Mouse (Mus musculus) regulatory T cell (primary cell): ENCODE results near the gene Thsd4.

ENCODE experiments used
- in situ Hi-C: fragments of 300-600 bp; cut with MboI, MseI; formaldehyde crosslinking; loops from one replicate; pipeline ENCODE4 v1.15.1; 2025; ENCODE audit warnings: high pct_unique_total_duplicates

Thsd4 gene

DNA sequence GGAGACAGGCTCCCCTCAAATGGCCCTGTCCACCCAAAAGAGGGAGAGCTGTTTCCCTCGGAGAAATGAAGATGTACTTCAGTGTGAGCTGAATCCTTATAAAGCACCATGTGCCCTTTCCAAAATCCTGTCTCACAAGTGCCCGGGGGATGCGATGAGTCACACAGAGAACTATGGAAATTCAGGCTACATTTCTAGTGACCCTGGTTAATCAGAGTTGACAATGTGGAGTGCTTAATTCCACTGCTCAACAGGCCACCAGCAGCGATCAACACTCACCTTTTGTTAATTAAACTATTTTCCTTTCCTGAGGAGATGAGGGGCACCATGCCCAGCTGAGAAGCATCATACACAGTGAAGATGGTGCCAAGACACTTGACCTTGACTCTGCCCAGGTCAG, 138.9 kb downstream of the Thsd4 start:
- in situ Hi-C loops = loop anchor here (10.0 kb wide), 1 partner anchor 202 kb away; no protein-coding TSS in a partner anchor

DNA sequence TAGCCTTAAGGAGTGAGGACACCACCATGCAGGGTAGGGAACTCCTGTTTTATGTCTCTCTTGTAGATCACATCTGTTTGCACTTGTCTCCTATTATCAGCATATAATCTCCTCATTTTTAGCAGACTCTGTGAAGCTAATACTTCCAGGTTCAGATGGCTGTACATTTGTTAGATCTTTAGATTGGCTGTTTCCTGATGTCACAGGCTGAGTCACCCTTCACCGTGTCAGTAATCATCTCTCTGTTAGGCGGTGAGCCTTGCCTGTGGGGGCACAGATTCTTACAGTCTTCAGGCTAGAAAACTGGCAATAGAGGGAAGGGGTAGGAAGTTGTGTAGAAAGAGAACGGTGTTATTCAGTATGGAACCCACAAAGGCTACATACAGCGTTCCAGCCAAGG, 139.3 kb downstream of the Thsd4 start:
- in situ Hi-C loops = loop anchor here (10.0 kb wide), 1 partner anchor 202 kb away; no protein-coding TSS in a partner anchor

DNA sequence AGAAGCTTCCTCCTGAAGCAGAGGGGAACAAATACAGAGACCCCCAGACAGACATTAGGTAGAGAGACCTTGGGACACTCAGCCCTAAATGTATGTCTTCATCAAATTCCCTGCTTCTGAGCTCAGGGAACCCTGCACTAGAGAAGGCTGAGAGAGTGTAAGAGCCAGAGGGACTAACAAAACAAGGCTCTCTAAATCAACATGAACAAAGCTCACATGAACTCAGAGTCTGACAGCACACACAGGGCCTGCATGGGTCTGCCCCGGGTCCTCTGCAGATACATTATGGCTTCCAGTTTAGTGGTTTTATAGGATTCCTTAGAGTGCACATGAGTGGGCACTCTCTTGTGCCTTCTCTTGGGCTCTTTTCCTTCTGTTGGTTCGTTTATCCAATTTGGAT, 140.8 kb downstream of the Thsd4 start:
- in situ Hi-C loops = loop anchor here (10.0 kb wide), 1 partner anchor 204 kb away; no protein-coding TSS in a partner anchor

DNA sequence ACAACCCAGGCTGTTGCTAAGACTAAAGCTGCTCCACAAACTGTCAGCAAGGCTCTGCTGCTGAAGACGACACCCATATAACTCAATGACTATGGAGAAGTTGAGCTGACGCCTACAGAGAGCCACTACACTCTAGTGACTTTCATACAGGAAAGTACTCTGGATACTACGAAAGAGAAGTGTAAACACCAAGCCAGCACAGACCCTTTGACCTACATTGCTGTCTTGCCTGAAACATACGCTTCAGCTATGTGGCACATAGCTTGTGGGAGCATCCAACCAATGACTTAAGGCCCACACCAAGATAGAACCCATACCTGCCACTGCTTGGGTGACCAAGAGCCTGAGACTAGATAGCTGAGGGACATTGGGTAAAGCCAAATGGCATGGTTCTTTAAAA, 141.3 kb downstream of the Thsd4 start:
- in situ Hi-C loops = loop anchor here (10.0 kb wide), 1 partner anchor 204 kb away; no protein-coding TSS in a partner anchor

DNA sequence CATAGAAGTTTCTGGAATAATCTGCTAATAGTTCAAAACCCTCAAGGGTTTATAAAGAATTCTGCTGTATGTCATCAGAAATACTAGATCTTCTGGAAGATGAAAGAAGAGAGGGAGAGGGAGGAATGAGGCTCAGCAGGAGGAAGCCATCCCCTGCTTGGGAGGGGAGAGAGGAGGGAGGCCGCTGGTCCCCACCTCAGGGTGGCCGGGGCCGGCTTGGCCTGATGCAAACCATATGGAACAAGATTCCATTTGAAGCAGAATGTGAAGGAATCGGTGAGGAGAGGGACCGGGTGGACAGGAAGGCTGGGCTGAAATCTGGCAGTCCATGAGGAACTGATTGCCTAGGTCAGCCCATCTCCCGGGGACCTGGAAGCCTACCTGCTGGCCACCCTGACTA, 143.6 kb downstream of the Thsd4 start:
- in situ Hi-C loops = no loop called here

DNA sequence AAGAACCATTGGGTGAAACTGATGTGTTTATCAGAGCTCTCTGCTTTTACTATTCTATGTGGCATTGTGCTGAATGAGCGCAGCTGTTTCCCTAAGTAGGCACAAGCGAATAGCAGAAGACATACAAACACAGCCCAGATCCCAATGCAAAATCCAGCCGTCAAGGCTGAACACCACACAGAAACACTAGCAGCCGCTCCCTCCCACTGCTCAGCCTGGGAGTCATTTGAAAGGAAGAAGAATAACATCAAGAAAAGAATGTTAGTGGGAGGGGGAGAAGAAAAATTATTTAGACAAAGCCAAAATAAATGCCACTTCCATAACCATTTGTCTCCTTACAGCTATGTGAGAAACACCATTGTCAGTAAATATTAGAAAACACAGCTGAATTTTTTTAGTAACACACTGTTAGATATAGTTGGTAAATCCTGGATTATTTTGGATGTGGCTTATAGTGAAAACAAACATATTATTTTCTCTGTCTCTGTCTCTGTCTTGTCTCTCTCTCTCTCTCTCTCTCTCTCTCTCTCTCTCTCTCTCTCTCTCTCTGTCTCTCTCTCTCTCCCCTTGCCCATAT, 148.6 kb downstream of the Thsd4 start:
- in situ Hi-C loops = no loop called here

DNA sequence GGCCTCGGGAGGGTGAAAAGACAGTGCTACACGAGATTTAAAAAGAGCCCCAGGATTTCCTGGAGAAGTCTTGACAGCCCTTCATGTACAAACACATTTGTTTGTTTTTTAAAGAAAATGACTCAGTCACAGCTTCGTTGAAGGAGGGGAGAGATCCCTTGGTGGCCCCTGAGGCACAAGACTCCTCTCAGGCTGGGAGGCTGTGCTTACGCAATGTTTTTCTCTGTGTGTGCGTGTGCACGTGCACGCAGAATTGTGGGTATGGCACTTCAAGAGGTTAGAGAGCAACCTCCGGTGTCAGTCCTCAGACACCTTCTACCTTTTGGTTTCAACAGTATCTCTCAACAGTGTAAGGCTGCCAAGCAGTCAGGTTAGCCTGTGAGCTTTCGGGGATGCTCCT, 153.3 kb downstream of the Thsd4 start:
- in situ Hi-C loops = no loop called here

DNA sequence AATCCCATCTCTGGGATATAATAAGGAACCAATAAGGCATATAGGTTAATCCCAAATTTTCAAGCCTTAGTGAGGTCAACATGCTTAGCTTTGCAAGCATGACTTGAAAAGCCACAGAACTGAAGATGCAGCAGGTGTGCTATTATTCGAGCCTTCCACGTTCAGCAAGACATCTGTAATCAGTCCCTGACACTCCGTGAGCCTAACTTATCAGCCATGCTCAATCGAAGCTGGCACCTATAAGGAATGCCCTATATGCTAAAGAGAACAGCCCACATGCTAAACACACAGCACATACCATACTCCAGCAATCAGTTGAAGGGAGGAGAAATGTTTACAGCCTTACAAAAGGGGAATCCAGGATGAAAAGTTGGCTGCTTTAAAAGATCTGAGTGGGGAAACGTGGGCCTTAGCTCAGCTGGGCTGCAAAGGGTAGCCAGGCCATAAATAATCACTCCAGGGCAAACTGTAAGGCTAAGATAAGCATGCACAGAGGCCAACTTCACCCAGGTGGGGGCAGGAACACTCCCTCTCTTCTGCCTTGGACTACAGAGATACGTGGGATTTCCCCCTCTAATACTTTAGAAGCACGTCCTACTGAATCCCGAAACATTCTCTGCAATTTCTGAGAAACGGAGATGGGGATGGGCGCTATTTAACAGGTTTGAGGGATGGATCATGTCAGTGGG, 154.1 kb downstream of the Thsd4 start:
- in situ Hi-C loops = no loop called here

DNA sequence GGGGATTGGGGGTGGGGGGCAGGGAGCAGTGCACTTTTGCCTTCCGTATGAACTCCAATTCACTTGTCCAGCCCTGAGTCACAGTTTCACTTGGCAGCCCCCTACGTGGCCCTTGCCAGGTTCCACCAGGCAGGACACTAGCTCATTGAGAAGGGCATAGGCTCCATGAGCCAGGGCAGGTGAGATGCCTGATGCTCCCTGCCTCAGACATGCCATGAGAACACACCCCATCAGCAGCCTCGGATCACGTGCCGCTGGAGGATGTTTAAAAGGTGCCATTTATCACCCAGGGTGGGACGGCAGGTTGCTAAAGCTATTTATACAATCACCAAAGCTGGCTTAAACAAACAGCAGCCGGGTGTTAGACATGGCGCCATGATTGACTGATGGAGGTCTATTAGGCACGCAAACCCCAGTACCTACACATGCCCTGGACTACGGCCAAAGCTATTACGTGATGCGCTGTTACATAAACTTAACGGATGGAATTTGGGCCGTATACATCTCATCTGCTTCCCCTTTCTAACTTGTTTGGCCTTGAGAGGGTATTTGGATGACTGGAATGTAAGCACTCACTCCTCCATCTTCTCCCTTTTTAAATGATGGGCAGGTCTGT, 157.6 kb downstream of the Thsd4 start:
- in situ Hi-C loops = no loop called here

DNA sequence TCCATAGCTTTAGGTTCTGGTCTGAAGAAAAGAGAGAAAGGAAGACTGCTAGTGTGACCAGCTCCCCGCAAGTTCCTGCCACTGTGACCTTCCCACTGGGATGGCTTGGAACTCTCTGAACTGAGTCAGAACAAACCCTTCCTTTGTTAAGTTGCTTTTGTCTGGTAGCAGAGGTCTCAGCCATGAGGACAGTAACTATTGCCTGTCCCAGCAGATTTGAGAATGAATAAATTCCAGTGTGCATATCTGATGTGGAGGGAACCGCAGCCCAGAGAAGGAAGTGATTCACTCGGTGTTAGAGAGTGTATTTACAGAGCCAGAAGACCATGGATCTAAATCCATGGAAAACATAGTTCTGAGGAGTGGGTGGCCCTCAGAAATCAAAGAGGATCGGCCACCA, 169.5 kb downstream of the Thsd4 start:
- in situ Hi-C loops = no loop called here

DNA sequence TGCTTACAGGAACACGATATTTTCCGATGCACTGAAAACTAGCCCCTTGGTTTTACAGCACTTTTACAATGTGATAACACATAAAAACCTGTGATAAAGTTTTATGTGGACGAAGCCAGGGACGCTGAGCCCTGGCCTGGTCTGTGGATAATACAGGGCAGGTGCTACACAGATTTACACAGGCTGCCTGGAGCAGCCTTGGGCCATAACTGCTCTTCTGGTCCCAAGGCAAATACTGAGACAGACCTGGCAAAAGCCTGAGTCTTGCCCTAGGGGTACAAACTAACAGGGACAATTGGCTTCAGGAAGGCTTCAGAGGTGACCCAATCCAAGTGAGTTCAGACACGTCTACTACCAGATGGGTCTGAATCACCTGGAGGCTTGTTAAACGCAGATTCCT, 170.7 kb downstream of the Thsd4 start:
- in situ Hi-C loops = no loop called here

DNA sequence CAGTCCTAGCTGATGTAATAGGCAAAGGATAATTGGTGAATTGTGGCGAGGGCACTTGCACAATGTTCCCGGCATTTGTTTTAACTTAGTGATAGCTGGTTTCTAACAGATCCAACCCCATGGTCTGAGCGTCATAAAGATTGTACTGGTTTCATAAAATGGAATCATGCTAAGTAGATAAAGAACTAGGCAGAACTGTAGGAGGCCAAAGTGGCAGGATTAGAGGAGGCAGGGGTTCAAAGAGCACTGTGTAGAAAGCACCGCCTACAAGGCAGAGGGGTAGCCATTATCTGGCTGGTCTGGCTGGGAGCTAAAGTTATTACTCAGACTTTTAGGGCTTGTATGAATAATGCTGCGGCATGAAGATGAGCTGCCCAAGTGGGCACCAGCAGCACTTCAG, 185.7 kb downstream of the Thsd4 start:
- in situ Hi-C loops = no loop called here

DNA sequence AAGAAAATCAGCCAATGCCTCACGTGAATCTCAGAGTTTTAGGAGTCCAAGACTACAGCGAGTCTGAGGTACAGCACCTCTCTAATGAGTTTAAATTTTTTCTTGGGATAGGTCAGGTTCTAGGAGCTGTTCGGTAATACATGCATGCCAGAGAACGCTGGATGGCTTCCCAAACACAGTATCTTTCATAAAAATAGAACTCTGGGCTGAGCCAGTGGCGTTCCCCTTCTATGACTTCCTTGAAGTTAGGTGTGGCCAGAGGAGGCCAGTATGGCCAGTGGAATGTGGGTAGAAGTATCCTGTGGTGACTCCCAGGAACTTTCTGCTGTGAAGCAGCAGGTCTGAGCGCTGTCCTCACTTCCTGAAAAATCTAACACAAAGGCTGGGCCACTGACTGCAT, 186.4 kb downstream of the Thsd4 start:
- in situ Hi-C loops = no loop called here

DNA sequence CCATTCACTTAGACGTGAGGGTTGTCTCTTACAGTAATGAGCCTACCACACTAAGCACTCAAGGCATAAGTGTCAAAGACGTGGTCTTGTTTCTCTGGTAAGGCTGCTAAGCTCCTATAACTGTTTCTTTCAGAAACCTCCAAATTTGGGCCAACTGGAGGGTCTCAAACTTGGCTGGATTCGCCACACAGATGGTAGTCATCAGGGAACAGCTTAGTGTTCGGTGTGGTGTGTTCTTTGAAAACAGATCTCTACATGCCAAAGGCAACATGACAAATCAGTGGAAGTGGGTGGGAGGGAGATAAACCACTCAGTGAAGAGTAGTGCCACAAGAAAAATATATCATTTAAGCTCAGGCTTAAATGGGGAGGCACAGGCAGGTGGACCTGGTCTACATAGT, 191.9 kb downstream of the Thsd4 start:
- in situ Hi-C loops = no loop called here

DNA sequence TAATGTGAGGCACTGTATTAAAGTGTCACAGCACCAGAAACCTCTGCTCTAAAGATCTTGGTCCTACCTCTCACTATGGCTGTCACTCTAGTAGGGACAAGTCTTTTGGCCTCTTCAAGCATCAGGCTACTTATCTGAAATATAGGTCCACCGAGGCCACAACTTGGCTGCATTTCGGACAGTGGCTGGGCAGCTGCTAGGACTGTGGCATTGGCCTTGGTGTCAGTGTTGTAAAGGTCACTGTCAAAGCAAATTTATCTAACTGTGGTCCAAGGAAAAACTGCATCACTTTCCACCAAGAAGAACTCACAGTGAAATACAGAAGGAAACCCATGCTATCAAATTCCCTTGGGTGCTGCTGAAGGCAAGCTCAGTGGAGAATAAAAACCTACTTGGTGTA, 197.1 kb downstream of the Thsd4 start:
- in situ Hi-C loops = no loop called here

DNA sequence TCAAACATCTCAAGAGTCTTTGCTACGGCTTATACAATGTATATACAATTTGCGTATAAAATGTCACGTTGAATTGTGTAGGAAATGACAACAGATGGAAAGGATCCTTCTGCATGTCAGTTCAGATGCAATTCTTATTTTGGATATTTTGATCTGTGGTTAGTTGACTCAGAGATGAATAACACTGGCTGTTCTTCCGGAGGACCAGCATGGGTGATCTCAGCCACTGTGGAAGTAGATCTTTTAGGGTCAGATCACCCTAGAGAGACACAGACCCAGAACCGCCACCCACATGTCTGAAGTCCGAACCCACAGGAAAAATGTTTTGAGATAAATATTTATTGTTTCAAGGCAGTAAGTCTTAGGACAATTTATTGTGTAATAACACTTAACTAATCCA, 198.4 kb downstream of the Thsd4 start:
- in situ Hi-C loops = no loop called here

DNA sequence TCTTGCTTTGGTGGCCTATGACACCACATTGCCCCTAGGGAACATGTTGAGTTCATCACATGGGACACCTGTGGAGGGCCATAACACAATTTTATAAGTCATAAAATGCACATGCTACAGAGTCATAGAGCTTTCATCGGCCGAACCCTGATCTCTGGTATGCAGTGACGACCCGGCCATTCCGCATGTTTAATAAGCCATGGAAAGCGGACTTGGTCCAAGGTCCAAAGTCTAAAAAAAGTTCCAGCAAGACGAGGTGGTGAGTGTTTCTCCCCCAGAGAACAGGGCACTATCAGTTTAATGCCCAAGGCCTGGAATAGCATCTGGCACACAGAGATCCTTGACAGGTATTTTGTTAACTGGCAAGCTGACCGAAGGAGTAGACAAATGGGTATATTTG, 204.6 kb downstream of the Thsd4 start:
- in situ Hi-C loops = no loop called here

DNA sequence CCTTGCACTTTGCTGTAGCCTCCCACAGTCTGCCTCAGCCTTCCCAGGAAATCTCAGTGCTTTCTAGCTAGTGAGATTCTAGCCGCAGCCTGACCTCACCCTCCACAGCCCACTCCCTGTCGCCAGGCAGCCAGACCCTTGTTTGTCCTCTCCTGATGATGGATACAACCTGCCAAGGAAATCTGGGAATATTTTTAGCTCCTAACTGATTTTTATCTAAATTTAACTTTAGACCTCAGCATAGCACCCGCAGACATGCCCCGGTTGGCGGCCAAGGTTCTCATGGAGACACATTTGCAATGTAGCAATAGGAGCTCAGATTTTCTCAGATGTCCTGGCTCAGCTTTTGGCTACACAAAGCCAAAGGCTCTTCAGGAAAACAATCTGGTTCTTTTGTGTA, 205.3 kb downstream of the Thsd4 start:
- in situ Hi-C loops = no loop called here

DNA sequence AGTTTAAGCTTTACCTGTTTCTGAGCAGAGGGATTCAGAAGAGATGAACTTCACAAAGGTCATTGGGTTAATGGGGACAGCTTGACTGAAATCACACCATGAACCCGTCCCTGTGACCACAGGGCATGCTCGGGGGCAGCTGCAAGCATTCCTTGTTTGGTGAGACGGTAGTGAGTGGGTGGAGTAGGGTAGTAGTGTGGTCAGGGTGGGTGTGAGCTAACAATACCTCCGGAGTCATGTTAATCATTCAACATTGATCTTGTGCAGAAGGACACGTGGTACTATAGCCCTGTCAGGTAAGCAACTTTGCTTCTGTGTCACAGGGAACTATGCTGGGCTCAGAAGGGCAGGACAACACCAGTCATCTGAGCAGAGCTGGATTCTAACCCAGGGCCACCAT, 206.3 kb downstream of the Thsd4 start:
- in situ Hi-C loops = no loop called here

DNA sequence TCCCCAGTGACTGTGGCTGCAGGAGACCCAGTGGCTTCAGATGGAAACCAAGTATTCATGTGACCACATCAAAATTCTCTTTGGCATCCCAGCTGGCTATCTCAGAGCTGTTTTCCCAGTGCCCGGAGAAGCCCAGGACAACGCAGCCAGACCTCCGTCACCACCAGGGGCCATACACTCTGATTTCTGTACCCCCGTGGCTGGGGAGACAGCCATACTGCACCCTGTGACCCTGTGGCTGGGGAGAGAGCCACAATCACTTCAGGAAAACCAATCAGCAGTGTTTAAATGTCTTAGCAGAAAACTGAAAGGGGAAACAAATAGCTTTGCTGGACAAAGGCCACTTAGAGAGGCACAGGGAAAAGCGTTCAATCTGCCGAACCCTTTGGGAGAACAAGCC, 208.2 kb downstream of the Thsd4 start:
- in situ Hi-C loops = no loop called here

DNA sequence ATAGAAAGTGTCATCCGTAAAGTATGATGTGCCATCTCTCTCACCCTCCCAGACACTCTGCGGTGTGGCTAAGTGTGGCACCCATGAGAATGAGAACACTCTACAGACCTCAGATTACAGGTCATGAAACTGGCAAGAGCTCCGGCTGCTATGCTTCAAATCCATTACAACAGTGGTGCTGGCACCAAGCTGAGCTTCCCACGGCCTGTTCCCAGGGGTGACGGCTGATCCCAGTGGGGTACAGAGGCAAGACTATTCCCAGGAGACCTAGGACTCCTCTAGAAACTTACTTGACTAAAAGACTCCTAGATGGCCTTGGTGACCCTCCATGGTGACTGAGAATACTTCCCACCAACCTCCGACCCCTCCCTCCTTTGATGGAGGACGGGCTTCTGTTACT, 209.2 kb downstream of the Thsd4 start:
- in situ Hi-C loops = no loop called here

DNA sequence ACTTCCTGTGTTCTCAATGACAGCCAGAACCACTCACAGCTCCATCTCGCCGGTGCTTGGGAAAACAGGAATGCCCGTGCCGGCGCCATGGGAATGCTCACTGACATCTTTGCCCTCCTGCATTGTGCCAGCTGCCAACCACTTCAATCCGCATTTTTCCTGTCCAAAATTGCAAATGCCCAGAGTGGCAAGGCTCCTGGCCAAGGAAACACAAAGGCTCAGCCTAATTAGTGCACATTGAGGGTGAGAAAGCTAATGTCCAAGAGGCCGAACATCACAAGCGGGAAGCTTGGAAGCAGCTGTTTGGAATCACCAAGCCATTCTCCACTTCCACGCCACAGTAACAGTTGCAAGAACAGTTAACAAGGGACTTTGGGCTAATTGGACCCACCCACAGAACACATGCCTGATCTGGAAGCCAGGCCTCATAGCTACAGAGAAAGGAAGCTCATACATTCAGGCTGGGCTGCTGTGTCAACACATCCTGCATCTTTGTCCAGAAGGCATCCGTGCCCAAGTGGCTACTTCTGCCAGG, 210.2 kb downstream of the Thsd4 start:
- in situ Hi-C loops = no loop called here

DNA sequence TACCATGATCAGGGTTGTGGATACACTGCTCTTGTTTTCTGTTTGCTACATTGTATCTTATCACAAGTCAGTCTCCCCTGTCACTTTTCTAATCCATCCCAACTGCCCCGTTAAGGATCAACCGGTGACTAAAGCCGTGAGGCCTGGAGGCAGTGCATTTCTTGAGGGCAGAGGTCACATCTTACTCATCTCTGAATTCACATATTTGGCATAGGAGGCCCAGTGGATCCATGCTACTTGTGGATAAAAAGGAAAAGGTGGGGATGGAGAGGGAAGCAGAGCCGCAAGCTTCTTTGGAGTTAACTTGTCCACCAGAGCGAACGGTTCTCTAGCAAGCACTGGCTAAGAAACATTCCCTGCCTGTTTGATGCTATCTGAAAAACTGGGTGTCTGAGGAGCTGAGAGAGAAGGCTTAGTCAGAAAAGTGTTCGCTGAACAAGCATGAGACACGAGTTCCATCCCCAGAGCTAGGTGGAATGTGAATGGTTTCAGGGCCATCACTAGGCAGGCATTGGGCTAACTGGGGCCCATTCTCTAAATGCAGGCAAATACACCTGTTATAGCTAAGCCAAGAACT, 211.0 kb downstream of the Thsd4 start:
- in situ Hi-C loops = no loop called here
